10 mouse cellular contexts compared by ENCODE assay signal in genomic region chr12:25438217-25439028, GRCm38 (mm10).
DNase-seq lines count a peak whose midpoint lies in the region; ATAC-seq lines count a peak whose summit lies in the region.
"Had no signal": no experiment of that assay in that cellular context is flagged by ENCODE, and none has a peak within 500 bp of the region (broad histone marks: within the 10 kb centered on the region; RNA-seq: fewer than 3 reads in every experiment).

No protein-coding gene starts in this region.

- H3K4me3 ChIP-seq in heart, embryonic 12.5 days, result no peak overlapping the region
- H3K4me3 ChIP-seq in embryonic facial prominence, embryonic 15.5 days (replicated peaks), result no peak overlapping the region
- H3K4me3 ChIP-seq: liver, embryonic 15.5 days had no signal

- DNase-seq in heart, adult 11 months, result peak; percentile 93
- peak; percentile 15 to 16 for DNase-seq in B cell, adult 2 months
- DNase-seq in naive thymus-derived CD4-positive, alpha-beta T cell, adult 2 months (ENCODE audit: low read depth), result peak; percentile 23
- no peak for DNase-seq in left cerebral cortex, postnatal 10 days (ENCODE audit: extremely low spot score in 1 of 2, low spot score in 2 of 2)
- no peak for DNase-seq in left cerebral cortex, adult 9 months (ENCODE audit: low spot score in 2 of 2)
- no peak for DNase-seq in lung, postnatal 14 days

- no peak overlapping the region for H3K4me2 ChIP-seq in heart, embryonic 12.5 days
- H3K4me2 ChIP-seq in embryonic facial prominence, embryonic 15.5 days (replicated peaks), result no peak overlapping the region
- H3K4me2 ChIP-seq: liver, embryonic 15.5 days had no signal

- no peak overlapping the region for H3K27ac ChIP-seq in heart, embryonic 12.5 days (ENCODE audit: poor library complexity, severe bottlenecking)
- no peak overlapping the region for H3K27ac ChIP-seq in embryonic facial prominence, embryonic 15.5 days (replicated peaks)
- H3K27ac ChIP-seq: liver, embryonic 15.5 days had no signal

- H3K36me3 ChIP-seq in heart, embryonic 12.5 days, result no peaks in the 10 kb centered on the region
- no peaks in the 10 kb centered on the region for H3K36me3 ChIP-seq in embryonic facial prominence, embryonic 15.5 days
- H3K36me3 ChIP-seq: G1E; liver, embryonic 15.5 days had no signal

- H3K9me3 ChIP-seq in heart, embryonic 12.5 days (replicated peaks), result no peaks in the 10 kb centered on the region
- H3K9me3 ChIP-seq in embryonic facial prominence, embryonic 15.5 days (replicated peaks), result no peaks in the 10 kb centered on the region
- H3K9me3 ChIP-seq: liver, embryonic 15.5 days had no signal

- intact Hi-C loops in left cerebral cortex, postnatal 10 days (cut with DNase I), result no loop called here

- no peak overlapping the region for H3K9ac ChIP-seq in heart, embryonic 12.5 days
- no peak overlapping the region for H3K9ac ChIP-seq in embryonic facial prominence, embryonic 15.5 days
- H3K9ac ChIP-seq: liver, embryonic 15.5 days had no signal

- no peak for ATAC-seq in heart, embryonic 12.5 days (ENCODE audit: insufficient number of reproducible peaks, low FRiP score)
- ATAC-seq in embryonic facial prominence, embryonic 15.5 days (ENCODE audit: insufficient number of reproducible peaks, low FRiP score, low TSS enrichment, low read depth), result peak; percentile 54; the same call in 1 of the 2 replicates

- H3K4me1 ChIP-seq in heart, embryonic 12.5 days (replicated peaks), result 0 out of 2 replicates have a peak, but pooled peaks cover 5% of the 10 kb centered on the region
- peaks cover 8% of the 10 kb centered on the region; the same call in 1 of the 2 replicates for H3K4me1 ChIP-seq in embryonic facial prominence, embryonic 15.5 days
- H3K4me1 ChIP-seq: liver, embryonic 15.5 days had no signal

- 70% methylated on average over 8 of the region's 8 CpGs for WGBS in heart, embryonic 12.5 days
- 64% methylated on average over 8 of the region's 8 CpGs for WGBS in embryonic facial prominence, embryonic 15.5 days

- H3K27me3 ChIP-seq in heart, embryonic 12.5 days (replicated peaks), result no peaks in the 10 kb centered on the region
- no peaks in the 10 kb centered on the region for H3K27me3 ChIP-seq in embryonic facial prominence, embryonic 15.5 days
- H3K27me3 ChIP-seq: liver, embryonic 15.5 days had no signal

Comparison
In these comparisons a context has a peak if more than half of its experiments do, and no peak if none do; other contexts are left out.
1. DNase-seq: peak in heart, adult 11 months (single experiment), B cell, adult 2 months (2 of 2) and naive thymus-derived CD4-positive, alpha-beta T cell, adult 2 months (single experiment); none in left cerebral cortex, postnatal 10 days (0 of 2), left cerebral cortex, adult 9 months (0 of 2) and lung, postnatal 14 days (single experiment).